Mouse (Mus musculus): ENCODE results near the gene Siah3. TPM values are rescaled to one million over a fixed set of nuclear protein-coding genes. Genes with fewer than 3 reads are reported as not detected.

The Siah3 gene
- polyA plus RNA-seq, 1 experiment = 0.16 TPM

- WGBS = 86% methylated on average over 15 of the region's 15 CpGs
- H3K27ac ChIP-seq (ENCODE audit: insufficient read depth, low read length) = no peak overlapping the region
- DNase-seq (ENCODE audit: low read depth in 1 of 2, low spot score in 2 of 2) = no peak
These were observed 62.6 kb downstream of the Siah3 start for GRCm38 (mm10) chr14:75518196-75518887.

GRCm38 (mm10) chr14:75518899-75519298, 63.1 kb downstream of the Siah3 start:
- H3K4me1 ChIP-seq (ENCODE audit: control insufficient read depth, insufficient read depth, insufficient read length) = peaks cover 3% of the 10 kb centered on the region; the same call in 1 of the 2 replicates
- no peaks in the 10 kb centered on the region for H3K27me3 ChIP-seq (ENCODE audit: control insufficient read depth, insufficient read depth, low read length)
- no peaks in the 10 kb centered on the region for H3K36me3 ChIP-seq (ENCODE audit: control insufficient read depth, insufficient read depth, low read length)
- no peak overlapping the region for H3K27ac ChIP-seq (ENCODE audit: insufficient read depth, low read length)
- WGBS = 90% methylated on average over 6 of the region's 6 CpGs
- H3K4me3 ChIP-seq (ENCODE audit: extremely low read depth, insufficient read depth, insufficient read length) = no peak overlapping the region
- TF ChIP-seq CTCF (IDR thresholded peaks at IDR 0.05; ENCODE audit: extremely low read depth, insufficient read depth, insufficient read length, insufficient replicate concordance) = no peak
- no peak for TF ChIP-seq POLR2A (IDR thresholded peaks at IDR 0.05; ENCODE audit: low read depth, low read length)
- no peak for DNase-seq (ENCODE audit: low read depth in 1 of 2, low spot score in 2 of 2)

More at GRCm38 (mm10) chr14:75518196-75518887, 62.6 kb downstream of the Siah3 start:
- peaks cover 3% of the 10 kb centered on the region; the same call in 1 of the 2 replicates for H3K4me1 ChIP-seq (ENCODE audit: control insufficient read depth, insufficient read depth, insufficient read length)
- H3K4me3 ChIP-seq (ENCODE audit: extremely low read depth, insufficient read depth, insufficient read length) = no peak overlapping the region
- no peaks in the 10 kb centered on the region for H3K36me3 ChIP-seq (ENCODE audit: control insufficient read depth, insufficient read depth, low read length)
- TF ChIP-seq POLR2A (IDR thresholded peaks at IDR 0.05; ENCODE audit: low read depth, low read length) (no peak), CTCF (IDR thresholded peaks at IDR 0.05; ENCODE audit: extremely low read depth, insufficient read depth, insufficient read length, insufficient replicate concordance) (no peak)
- no peaks in the 10 kb centered on the region for H3K27me3 ChIP-seq (ENCODE audit: control insufficient read depth, insufficient read depth, low read length)

GRCm38 (mm10) chr14:75519668-75520067, 63.9 kb downstream of the Siah3 start:
- TF ChIP-seq CTCF (IDR thresholded peaks at IDR 0.05; ENCODE audit: extremely low read depth, insufficient read depth, insufficient read length, insufficient replicate concordance) (no peak), POLR2A (IDR thresholded peaks at IDR 0.05; ENCODE audit: low read depth, low read length) (no peak)
- 88% methylated on average over 8 of the region's 8 CpGs for WGBS
- Histone ChIP-seq H3K4me1 (ENCODE audit: control insufficient read depth, insufficient read depth, insufficient read length) (peaks cover 3% of the 10 kb centered on the region; the same call in 1 of the 2 replicates), H3K4me3 (ENCODE audit: extremely low read depth, insufficient read depth, insufficient read length) (no peak overlapping the region), H3K27ac (ENCODE audit: insufficient read depth, low read length) (no peak overlapping the region), H3K36me3 (ENCODE audit: control insufficient read depth, insufficient read depth, low read length) (no peaks in the 10 kb centered on the region), H3K27me3 (ENCODE audit: control insufficient read depth, insufficient read depth, low read length) (no peaks in the 10 kb centered on the region)
- no peak for DNase-seq (ENCODE audit: low read depth in 1 of 2, low spot score in 2 of 2)

- TF ChIP-seq CTCF (IDR thresholded peaks at IDR 0.05; ENCODE audit: extremely low read depth, insufficient read depth, insufficient read length, insufficient replicate concordance) (no peak), POLR2A (IDR thresholded peaks at IDR 0.05; ENCODE audit: low read depth, low read length) (no peak)
- H3K4me3 ChIP-seq (ENCODE audit: extremely low read depth, insufficient read depth, insufficient read length) = no peak overlapping the region
- 79% methylated on average over 2 of the region's 2 CpGs for WGBS
- no peaks in the 10 kb centered on the region for H3K4me1 ChIP-seq (ENCODE audit: control insufficient read depth, insufficient read depth, insufficient read length)
- H3K36me3 ChIP-seq (ENCODE audit: control insufficient read depth, insufficient read depth, low read length) = no peaks in the 10 kb centered on the region
- H3K27me3 ChIP-seq (ENCODE audit: control insufficient read depth, insufficient read depth, low read length) = no peaks in the 10 kb centered on the region
- DNase-seq (ENCODE audit: low read depth in 1 of 2, low spot score in 2 of 2) = no peak
- no peak overlapping the region for H3K27ac ChIP-seq (ENCODE audit: insufficient read depth, low read length)
These were observed 68.9 kb downstream of the Siah3 start for GRCm38 (mm10) chr14:75524648-75525047.

GRCm38 (mm10) chr14:75525376-75526145, 69.8 kb downstream of the Siah3 start:
- TF ChIP-seq CTCF (IDR thresholded peaks at IDR 0.05; ENCODE audit: extremely low read depth, insufficient read depth, insufficient read length, insufficient replicate concordance) (no peak), POLR2A (IDR thresholded peaks at IDR 0.05; ENCODE audit: low read depth, low read length) (no peak)
- no peak overlapping the region for H3K4me3 ChIP-seq (ENCODE audit: extremely low read depth, insufficient read depth, insufficient read length)
- H3K27me3 ChIP-seq (ENCODE audit: control insufficient read depth, insufficient read depth, low read length) = no peaks in the 10 kb centered on the region
- no peak for DNase-seq (ENCODE audit: low read depth in 1 of 2, low spot score in 2 of 2)
- no peaks in the 10 kb centered on the region for H3K36me3 ChIP-seq (ENCODE audit: control insufficient read depth, insufficient read depth, low read length)
- no peaks in the 10 kb centered on the region for H3K4me1 ChIP-seq (ENCODE audit: control insufficient read depth, insufficient read depth, insufficient read length)
- H3K27ac ChIP-seq (ENCODE audit: insufficient read depth, low read length) = no peak overlapping the region
- 84% methylated on average over 29 of the region's 29 CpGs for WGBS

- H3K4me1 ChIP-seq (ENCODE audit: control insufficient read depth, insufficient read depth, insufficient read length) = no peaks in the 10 kb centered on the region
These were observed 71.8 kb downstream of the Siah3 start for GRCm38 (mm10) chr14:75527464-75528190.

More at GRCm38 (mm10) chr14:75527464-75528190, 71.8 kb downstream of the Siah3 start:
- WGBS = 79% methylated on average over 10 of the region's 10 CpGs
- no peaks in the 10 kb centered on the region for H3K36me3 ChIP-seq (ENCODE audit: control insufficient read depth, insufficient read depth, low read length)
- no peak overlapping the region for H3K27ac ChIP-seq (ENCODE audit: insufficient read depth, low read length)
- DNase-seq (ENCODE audit: low read depth in 1 of 2, low spot score in 2 of 2) = no peak
- H3K27me3 ChIP-seq (ENCODE audit: control insufficient read depth, insufficient read depth, low read length) = no peaks in the 10 kb centered on the region
- no peak for TF ChIP-seq POLR2A (IDR thresholded peaks at IDR 0.05; ENCODE audit: low read depth, low read length)
- no peak for TF ChIP-seq CTCF (IDR thresholded peaks at IDR 0.05; ENCODE audit: extremely low read depth, insufficient read depth, insufficient read length, insufficient replicate concordance)
- no peak overlapping the region for H3K4me3 ChIP-seq (ENCODE audit: extremely low read depth, insufficient read depth, insufficient read length)

All from spleen, adult 2 months (tissue).